Mouse (Mus musculus): Measurements from ENCODE around the gene Tmem132d. TPM values are rescaled to one million over a fixed set of nuclear protein-coding genes. Genes with fewer than 3 reads are reported as not detected.

Gene Tmem132d
- under 1 TPM in 1 of 2 experiments, not detected in 1; 0.13 TPM for total RNA-seq (2021)
- long read RNA-seq, experiment 1, result 0 reads
- long read RNA-seq, experiment 2, result 0 reads

DNA sequence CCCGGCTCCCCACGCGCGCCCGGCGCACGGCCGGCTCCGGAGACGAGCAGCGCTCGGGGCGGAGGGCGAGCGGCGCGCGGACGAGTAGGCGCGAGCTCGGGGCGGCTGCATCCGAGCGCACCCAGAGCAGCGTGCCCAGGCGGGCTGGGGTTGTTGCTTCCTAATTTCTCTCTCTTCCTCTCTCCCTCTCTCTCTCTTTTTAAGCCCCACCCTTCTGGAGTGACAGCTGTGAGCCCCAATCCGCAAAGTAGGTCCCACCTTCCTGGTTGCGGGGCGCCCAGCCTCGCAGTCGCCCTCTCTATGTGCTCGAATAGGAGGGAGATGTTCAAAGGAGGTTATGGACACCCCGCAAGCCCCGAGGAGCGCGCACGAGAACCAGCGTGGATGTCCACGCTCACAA lies at the start of gene Tmem132d:
Tmem132d (minus strand) TSS at position 162 of the 400 bp plus-strand sequence.
- no peak for DNase-seq

DNA sequence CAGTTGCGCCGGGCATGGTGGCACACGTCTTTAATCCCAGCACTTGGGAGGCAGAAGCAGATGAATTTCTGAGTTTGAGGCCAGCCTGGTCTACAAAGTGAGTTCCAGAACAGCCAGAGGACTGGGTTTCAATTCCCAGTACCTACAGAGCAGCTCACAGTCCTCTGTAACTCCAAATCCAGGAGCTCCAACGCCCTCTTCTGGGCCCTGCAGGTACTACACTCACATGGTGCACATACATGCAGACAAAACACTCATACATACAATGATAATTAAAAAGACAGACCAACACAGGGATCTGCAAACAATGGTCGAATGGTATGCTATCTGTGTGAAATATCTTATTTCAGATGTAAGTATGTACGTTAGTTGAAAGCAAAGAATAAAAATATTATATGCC lies 47.9 kb upstream of the Tmem132d start:
- no peak for DNase-seq

DNA sequence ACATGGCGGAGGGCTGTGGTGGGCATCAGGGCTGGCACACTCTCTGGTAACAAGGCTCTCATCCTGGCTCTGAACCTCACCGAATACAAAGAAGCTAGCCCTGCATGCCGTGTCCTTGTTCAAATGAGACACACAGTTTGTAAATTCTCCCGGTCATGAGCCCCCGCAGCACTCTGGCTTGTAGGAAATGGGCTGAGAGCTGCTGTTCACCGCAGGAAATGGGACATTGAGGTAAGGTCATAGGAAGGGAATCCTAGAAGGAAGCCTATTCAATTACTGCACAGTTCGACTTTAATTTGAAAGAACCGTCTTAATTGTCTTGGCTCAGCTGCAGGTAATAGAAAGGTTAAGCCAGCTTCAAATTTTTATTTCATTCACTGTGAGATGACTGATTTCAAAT lies 42.5 kb upstream of the Tmem132d start:
- DNase-seq, result no peak

DNA sequence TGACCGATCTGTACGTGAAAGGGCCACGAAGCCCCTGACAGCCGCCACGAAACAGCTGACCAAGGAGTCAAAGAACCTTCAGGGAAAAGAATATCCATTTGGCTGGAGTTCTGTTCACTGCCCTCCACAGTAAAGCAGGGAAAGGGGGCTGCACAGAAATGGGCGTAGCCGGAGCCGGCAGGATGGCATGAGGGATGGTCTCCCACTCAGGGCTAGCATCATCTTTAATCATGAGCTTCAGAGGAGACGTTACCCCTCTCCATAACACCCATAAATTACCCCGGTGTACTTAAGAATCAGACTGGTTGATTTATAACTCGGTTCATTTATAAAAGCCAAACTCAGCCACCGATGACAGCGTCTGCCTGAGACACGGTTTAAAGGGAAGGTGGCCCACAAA lies 36.9 kb upstream of the Tmem132d start:
- no peak for DNase-seq

DNA sequence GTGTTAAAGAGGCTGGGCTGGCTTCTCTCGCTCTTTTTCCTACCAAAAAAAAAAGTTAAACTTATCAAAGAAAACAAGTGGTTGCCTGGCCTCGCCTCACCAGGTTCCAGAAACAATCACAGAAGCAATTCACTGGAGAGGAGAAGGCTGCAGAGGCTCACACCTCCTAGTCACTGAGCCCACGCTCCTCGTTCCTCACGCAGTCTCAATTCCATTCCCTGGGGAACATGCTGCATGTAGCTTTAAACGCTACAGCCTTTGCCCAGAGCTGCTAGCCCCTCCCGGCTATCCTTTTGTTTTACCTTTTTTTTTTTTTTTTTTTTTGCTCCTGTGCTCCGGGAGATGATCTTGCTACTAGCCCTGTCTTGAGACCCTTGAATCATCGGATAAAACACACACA lies 31.6 kb upstream of the Tmem132d start:
- no peak for DNase-seq

DNA sequence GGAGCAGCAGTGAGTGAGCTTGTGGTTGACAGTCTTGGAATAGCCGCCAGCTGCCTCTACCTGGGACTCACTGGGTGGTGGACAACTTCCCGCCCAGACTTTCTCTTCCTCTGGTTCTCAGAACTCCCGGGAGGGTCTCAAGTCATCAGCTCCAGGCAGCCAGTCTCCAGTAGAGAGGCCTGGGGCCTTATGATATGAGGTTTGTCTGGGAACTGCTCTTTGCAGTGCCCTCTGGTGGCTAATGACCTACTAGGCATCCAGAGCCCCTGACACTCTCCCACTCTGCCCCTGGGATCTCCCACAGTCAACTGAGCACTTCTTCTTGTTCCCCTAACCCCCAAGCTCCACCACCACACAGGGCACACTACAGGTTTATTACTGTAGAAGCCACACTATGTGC lies 27.7 kb upstream of the Tmem132d start:
- DNase-seq, result no peak

DNA sequence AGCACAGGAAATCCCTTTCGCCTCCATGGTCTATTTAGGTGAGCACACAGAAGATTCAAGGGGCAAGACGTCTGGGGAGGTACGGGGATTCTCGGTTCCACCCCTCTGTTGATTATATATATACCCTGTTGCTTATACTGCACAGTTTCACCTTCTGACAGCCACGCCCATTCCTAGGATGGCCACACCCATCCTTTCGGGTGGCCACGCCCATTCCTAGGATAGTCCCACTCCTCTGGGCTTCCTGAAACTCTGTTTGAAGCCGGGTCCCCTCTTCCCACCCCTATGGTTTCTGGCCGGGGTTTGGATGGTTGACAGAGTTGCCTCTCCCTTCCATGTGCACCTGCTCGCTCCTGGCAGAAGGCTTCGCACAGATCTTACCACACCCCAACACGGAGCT lies 22.9 kb upstream of the Tmem132d start:
- no peak for DNase-seq

DNA sequence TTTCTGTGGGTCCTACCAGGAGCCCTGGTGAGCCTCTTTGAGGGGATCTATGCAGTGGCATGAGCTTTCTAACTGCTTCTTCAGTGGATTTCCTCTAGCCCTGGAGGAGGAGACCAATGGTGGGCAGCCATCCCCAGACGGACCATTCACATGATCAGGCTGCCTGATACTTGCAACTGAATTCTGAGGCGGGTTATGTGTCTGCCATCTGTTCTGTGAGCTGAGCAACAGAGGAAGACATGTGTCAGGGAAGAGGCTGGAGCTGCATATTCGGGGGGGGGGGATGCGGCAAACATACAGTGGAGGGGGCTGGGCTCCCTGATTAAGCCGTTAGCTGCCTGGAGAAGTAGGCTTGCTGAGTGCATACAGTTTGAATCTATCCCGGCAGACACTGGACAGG lies 19.3 kb upstream of the Tmem132d start:
- no peak for DNase-seq

DNA sequence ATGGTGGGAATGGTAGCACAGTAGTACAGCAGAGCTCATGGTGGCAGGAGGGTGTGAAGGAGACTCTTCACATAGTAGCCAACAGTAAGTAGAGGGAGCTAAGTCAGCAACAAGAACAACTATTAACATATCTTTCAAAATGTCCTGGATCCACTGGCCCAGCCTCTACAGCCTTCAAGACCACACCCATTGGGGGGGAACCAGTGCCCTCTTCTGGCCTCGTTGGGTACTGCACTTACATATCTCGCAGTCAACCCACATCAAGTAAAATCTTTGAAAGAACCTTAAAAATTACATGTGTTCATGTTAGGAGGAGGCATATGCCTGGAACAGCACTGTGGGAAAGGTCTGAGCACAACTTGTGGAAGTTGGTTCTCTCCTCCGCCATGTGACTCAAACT lies 17.9 kb upstream of the Tmem132d start:
- no peak for DNase-seq

DNA sequence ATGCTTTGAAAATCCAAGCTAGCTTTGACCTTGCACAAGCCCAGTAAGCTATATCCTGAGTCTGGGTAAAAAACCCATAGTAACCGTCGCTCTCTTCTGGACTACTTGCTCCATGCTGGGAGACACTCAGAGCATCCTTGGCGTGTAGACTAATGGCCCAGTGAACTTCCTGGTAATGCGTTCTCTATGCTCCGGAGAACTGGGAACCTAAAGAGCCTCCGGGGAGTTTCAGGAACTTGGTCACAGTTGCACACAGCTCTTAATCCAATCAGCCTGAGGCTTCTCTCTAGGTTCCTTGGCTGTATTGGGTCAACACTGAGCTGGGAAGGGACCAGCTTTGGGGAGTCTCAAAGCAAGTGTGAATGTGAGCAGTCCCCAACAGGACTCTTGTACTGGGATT lies 12.0 kb upstream of the Tmem132d start:
- DNase-seq, result no peak

DNA sequence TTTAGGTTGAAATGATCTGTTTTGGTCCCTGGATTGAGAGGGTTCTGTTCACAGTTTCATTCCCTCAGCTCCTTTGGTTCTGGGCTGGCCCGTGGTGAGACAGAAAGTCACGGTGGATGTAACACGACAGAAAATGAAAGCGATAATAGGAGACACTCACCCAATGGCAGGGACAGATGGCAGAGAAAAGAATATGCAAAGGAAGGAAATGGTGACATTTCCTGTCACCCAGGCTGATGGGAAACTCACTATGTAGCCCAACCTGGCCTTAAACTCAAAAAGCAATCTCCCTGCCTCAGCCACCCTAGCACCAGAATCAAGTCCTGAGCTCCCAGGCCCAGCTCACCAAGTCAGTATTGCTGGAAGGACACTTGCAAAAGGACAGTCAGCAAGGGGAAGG lies 11.0 kb upstream of the Tmem132d start:
- DNase-seq, result no peak

DNA sequence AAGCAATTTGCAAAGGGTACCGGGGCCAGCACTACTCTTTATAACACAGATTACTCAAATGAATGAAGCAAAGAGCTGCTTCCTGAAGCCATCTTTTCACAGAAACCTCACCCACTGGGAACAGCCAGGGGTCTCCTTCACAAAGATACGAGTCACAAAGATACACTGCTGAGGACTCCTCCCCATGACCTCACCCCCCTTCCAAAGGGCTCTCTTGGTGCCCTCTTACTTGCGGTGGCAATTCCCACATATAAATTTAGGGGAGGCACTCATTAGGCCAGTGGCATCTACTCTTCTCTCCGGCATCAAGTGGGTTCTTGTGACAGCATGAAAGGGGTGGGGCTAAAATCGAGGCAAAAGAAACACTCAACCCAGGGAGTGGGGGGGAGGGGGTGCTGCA lies 8.2 kb upstream of the Tmem132d start:
- DNase-seq, result no peak

DNA sequence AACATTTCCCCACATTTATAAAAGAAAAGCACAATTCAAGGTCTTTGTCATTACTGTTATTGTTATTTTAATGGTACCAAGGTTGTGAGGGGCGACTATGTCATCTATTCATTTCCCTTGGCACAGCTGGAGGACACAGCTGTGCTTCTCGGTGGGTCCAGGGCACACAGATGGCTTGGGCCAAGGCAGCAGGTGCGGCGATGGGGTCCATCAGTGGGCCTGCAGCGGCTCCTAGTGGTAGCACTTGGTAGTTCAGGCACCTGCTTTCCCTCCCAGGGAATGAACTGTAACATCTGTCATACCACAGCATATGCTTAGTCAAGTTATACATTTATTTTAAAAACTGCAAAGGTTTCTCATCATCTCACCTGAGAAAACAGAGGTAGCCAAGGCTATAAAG lies 7.0 kb upstream of the Tmem132d start:
- peak; percentile 33 to 53 for DNase-seq

DNA sequence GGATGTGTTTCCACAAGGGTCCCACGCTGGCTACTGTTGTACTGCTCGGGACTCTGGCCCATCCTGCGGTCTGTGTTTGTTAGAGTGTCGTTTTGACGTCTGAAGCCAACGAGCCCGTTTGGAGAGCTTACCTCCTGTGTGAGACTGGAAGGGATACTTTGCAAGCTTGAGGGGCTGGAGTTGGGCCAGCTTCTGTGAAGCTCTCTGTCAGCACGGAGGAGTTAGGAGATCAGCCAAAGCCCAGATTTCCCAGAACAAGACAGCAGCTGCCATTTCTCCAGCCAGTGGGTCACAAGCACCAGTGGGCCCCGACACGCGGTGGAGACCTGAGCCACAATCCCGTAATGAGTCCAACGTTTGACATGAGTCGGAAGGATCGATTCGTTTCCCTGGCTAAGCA lies 5.2 kb upstream of the Tmem132d start:
- no peak for DNase-seq

DNA sequence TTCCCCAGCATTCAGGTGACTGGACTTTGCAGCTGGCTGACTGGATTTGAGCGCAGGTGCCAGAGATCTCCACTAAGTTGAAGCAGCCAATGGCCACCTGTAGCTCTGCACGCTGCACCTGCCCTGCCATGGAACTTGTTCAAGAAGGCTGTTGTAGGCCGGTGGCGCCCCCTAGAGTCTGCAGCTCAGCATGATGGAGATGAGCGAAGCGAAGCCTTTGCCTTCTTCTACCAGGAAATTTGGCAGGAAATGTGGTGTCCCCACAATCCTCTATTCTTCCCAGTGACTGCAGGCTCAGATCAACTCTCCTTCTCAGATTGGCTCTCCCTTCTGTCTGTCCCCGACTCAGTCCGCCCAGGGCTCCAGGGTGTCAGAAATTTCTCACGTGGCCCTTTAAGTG lies 4.0 kb upstream of the Tmem132d start:
- DNase-seq, result no peak

DNA sequence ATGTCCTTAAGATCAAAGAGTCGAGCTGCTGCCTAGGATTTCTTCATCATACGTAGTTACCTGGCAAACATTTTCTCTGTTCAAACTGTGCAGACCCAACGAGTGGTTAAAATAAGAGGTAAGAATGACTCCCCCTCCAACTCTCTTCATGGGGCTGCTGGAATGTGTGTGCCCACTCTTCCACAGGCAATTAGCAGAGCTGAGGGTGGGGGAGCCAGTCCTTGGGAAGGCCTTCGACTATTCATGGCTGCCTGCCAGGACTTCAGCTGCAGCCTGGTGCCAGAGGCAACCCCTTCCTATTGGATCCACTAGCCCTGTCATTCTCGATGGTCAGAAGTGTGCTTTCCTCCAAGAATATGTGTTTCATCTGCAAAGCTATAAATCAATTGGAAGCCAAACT lies 2.8 kb upstream of the Tmem132d start:
- no peak for DNase-seq

DNA sequence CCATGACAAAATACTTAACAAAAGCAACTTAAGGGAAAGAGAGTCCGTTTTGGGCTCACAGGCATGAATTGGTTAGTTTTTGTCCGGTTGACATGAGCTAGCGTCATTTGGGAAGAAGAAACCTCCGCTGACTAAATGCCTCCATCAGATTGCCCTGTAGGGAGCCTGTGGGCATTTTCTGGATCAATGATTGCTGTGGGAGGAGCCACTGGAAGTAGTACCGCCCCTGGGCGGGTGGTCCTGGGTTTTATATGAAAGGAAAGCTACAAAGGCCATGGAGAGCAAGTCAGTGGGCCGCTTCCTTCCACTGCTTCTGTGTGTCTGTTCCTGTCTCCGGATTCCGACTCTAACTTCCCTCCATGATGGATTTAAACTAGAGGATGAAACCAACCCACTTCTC lies 909 bp upstream of the Tmem132d start:
- no peak for DNase-seq

DNA sequence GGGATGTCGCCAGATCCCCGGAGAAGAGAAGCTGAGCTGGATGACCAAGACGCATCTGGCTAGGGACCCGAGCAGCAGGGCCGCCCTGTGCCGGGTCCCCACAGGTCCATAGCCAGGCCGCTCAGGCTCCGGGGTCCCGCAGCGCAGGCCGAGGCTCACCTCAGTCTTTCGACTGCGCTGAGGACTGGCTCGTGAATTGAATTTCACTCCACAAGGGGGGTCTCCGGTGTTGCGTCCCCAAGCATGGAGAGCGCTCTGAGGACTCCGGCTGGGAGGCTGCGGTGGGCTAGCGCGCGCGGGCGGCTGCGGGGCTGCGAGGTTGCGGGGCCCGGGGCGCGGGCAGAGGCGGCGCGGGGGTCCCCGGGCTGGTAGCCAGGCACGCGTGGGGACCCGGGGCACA lies 455 bp downstream of the Tmem132d start:
- no peak for DNase-seq

DNA sequence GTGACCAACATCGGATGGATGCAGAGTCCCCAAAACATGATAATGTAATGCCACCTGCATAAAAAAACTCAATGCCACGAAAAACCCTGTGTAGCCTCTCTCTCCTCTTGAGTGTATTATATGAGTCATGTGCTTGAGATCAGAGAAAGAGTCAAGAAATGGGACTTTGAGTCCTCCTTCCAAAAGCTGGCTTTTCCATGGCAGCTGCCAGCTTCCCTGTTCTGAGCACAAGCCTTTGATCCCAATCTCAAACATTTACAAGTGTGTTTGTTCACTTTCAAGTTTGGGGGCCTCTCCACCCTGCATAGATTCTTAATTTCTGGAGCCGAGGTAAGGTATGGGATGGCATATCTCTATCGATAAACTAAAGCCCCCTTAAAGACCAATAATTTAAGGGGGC lies 8.2 kb downstream of the Tmem132d start:
- no peak for DNase-seq

DNA sequence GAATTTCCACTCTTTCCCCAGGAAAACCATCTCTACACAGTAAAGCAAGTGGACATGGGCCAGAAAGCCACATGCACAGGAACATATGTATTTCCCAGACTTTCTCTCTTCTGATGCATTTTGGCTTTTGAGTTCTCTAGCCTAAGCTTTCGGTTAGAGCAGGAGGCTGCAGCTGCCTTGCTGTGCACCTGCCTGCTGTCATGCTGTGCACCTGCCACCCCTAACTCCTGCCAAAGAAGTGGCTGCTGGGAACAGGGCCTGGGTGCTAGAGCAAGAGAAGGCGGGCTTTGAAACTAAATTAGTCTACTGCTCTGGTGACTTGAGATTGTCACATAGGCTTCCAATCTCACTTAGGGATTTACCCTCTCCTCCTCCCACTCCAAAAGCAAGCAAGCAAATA lies 8.7 kb downstream of the Tmem132d start:
- DNase-seq, result no peak

DNA sequence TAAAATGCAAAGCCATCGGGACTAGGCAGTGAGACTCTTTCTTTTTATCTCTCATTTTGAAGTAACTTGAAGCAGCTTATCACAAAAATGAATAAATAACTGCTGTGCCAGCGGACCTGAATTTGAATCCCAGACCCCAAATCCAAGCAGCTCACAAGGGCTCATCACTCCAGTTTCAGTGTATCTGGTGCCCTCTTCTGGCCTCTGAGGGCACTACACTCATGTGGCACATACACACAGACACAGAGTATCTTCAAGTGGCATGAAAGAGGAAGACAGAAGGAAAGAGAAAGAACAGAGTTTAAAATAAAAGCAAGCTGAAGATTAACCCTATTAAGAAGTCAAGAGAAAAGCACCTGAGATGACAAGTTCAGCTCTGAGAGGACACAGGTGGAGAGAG lies 10.8 kb downstream of the Tmem132d start:
- no peak for DNase-seq

DNA sequence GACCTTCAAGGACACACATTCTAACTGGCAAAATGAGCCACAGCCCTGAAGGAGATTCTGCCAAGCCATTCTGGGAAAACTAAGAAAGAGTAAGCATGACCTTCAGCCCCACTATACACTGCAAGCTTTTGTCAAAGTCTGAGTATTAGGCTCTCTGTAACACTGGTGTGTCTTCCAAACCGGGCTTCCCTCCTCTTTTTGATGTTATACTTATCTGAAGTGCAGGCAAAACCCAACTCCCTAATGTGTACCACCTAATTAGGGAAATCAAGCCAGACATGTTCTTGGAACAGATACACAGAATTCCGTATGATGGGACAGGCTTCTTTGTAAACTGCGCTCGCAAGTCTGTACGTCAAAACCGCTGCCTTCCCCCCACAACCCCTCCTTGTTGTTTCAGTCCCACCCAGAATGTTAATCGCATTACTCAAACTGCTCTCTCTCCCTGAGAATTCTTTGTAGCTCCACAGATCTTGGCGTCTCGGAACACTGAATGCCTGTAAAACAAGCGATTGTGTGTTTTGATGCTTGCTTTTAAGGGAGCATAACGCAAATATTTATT lies 14.6 kb downstream of the Tmem132d start:
- DNase-seq, result no peak

DNA sequence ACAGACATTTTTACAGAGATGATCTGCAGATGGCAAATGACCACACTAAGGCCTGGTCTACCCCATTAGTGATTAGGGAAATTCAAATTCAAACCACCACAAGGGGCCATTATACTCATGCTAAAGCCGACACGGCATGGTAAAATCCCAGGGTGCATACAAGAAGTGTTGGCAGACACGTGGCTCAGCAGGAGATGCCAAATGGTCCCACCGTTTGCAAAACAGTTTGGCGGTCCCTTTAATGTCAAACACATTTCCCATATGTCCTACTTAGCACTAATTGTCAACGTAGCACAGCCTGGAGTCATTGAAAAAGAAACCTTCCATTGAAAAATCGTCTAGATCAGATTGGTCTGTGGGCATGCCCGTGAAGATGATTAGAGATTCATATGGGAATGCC lies 18.8 kb downstream of the Tmem132d start:
- DNase-seq, result no peak

DNA sequence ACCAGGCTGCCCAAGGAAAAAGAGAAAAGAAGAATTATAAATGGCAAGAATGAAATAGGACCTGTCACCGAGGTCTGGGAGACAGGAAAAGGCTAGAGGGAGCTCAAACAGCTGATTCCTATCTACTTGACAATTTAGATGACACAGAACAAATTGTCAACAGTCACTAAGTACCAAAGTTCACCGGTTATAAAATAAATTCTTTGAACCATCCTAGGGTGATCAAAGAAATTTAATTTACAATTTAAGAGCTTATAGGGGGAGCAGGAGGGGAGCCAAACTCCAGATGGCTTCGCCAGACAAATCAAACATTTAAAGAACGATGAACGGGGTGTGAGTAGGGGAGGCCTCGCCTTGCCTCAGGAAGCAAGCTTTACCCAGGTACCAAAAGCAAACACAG lies 20.6 kb downstream of the Tmem132d start:
- no peak for DNase-seq

DNA sequence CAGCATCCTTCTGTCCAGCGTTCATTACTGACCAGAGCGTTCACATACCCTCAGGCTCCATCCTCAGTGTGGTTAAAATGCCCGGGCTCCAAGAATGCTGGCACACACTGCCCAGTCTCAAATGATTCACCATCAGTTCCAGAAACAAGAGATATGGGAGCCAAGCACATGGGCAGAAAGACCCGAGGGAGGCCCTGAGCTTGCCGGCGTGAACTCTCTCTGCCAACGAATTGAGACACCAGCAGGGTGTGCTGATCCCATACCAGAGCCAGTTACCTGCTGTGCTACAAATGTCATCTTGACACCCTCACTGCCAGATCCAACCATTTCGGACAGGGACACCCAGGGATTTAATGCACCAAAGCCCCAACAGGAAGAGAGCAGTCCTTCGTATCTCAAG lies 25.3 kb downstream of the Tmem132d start:
- DNase-seq, result no peak
